Mouse (Mus musculus): ENCODE data around the gene Zfp810. TPM values are rescaled to one million over a fixed set of nuclear protein-coding genes. Genes with fewer than 3 reads are reported as not detected.
"Not testable (repeated sequence)": the region's sequence is repeated elsewhere in the genome, so short reads cannot be mapped to it uniquely, and the experiment has no call there.

Zfp810 gene
- 1 to 10 TPM; 7.1 to 8.9 TPM for total RNA-seq (2021)
- long read RNA-seq, experiment 1, transcript Zfp810-201 (8 exons, 3,238 nt): major isoform, 6 of 15 reads
- long read RNA-seq, experiment 1, partial matches to known transcripts: 1 of 15 reads
- long read RNA-seq, experiment 1, other reads (novel, unspliced or antisense): 8 of 15 reads
- long read RNA-seq, experiment 2, transcript Zfp810-201 (8 exons, 3,238 nt): major isoform, 14 of 22 reads
- long read RNA-seq, experiment 2, partial matches to known transcripts: 0 of 22 reads
- long read RNA-seq, experiment 2, other reads (novel, unspliced or antisense): 8 of 22 reads

DNA sequence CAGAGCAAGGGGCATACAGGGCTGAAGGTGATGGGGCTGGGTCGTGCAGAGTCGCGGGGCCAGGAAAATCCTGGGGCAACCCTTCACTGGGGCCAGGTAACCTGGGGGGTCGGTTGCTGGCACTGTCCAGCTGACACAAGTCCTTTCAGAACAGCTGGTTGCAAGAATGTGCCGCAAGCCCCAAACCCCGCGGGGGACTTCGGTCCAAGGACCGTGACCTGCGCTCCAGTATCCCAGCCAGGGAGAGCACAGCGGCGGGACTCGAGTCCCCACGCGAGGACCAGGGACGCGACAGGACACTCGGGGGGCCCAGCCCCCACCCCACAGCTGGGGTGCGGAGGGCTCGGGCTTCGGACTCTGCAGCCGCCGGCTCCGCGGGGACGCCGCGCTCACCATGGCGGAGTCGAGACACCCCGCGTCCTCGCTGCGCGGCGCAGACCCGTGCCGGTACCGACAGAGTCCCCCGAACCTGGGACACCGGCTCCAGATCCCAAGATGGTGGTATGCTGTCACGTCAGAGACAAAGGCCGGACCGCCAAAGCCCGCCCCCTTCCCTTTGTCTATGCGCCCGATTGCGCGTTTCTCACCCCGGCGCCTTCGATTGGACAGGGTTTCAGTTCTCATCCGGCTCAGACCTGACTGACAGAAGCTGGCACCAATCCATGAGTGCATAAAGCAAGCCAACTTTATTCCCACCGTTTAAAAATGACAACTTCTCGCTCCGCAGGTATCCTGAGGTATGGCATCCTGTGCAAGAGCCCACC, at the start of gene Zfp810:
Gene Zfp810, minus strand, starts transcription at position 493 of the 764 bp plus-strand sequence.
- peak; percentile 88 to 93 for DNase-seq
- intact Hi-C loops (cut with DNase I): no loop called here

DNA sequence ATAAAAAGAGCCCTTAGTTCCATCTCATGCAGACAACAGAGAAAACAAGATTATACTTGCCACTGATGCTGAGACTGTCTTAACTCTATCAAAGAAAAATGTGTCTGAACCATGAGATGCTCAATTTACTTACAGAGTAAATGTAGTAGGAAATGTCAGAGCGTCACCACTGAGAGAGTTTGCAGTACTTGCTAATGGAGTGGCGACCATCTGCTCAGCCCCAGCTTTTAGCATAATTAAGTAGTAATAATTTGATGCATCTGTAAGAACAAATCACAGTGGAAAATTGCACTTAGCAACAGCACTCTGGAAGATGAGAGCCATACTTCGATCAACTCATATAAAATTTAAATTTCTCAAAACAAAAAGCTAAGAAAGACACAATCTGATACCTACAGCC, 48.5 kb upstream of the Zfp810 start:
- intact Hi-C loops (cut with DNase I): no loop called here
- no peak for DNase-seq

DNA sequence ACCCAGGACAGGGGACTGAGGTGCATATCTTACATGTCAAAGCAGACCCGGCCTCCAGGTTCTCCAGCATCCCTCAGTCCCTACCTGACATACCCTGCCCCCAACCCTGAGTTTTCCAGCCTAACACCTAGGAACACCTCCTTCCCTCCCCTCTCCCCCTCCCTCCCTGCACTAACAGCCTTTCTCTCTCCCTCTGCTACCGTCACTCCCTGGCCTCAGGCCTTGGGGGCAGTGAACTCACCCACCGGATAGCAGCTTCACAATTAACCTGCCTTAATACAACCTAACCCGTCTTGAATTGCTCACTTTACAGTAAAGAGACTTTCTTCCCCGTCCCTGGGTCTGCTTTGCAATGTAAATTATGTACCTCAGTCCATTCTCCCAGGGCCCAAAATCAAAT, 46.5 kb upstream of the Zfp810 start:
- intact Hi-C loops (cut with DNase I): no loop called here
- no peak for DNase-seq

DNA sequence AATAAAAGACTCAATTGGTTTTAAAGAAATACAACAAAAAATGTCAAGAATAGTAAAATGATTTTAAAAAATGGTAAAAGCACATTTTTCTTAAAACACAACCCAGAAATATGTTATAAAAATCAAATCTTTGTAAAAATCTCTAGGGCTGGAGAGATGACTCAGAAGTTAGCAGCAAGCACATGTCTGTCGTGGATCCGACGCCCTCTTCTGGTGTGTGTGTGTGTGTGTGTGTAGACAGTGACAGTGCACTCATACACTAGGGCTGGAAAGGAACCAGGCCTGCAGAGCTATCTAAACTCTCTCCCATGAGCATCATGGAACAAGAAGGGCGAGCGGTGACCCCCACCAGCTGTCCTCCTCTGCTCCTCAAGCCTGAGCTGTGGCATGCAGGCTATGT, 46.0 kb upstream of the Zfp810 start:
- no peak for DNase-seq
- intact Hi-C loops (cut with DNase I): no loop called here

DNA sequence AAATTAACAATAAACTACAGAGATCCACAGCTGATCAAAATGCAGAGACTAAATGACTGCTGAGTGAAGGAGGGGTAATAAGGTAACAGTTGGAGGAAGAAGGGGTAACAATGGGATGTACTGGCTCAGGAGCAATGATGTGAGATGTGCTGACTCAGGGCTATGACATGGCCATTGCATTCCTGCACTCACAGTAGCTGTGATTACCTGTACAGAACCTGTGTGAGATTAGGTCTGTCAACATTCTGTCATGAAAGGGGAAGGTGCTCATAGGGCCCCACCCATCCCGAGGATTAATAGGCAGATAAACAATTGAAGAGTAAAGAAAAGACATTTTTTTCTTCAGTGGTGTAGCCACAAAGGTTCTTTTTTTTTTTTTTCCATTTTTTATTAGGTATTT, 32.9 kb upstream of the Zfp810 start:
- intact Hi-C loops (cut with DNase I): no loop called here
- DNase-seq: no peak

DNA sequence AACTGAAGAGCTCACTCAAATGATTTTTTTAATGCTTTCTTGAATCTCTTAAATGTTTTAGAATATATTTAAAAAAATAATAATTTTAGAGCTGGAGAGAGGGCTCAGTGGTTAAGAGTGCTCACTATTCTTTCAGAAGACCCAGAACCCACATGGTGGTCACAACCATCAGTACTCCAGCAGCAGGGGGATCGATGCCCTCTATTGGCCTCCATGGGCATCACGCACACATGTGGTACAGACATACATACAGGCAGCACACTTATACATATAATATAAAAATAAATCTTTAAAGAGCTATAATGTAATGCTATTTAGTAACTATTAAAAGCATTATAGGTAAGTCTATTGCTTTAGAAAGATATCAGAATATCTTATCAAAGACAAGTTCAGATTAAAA, 29.8 kb upstream of the Zfp810 start:
- no peak for DNase-seq
- intact Hi-C loops (cut with DNase I): no loop called here

DNA sequence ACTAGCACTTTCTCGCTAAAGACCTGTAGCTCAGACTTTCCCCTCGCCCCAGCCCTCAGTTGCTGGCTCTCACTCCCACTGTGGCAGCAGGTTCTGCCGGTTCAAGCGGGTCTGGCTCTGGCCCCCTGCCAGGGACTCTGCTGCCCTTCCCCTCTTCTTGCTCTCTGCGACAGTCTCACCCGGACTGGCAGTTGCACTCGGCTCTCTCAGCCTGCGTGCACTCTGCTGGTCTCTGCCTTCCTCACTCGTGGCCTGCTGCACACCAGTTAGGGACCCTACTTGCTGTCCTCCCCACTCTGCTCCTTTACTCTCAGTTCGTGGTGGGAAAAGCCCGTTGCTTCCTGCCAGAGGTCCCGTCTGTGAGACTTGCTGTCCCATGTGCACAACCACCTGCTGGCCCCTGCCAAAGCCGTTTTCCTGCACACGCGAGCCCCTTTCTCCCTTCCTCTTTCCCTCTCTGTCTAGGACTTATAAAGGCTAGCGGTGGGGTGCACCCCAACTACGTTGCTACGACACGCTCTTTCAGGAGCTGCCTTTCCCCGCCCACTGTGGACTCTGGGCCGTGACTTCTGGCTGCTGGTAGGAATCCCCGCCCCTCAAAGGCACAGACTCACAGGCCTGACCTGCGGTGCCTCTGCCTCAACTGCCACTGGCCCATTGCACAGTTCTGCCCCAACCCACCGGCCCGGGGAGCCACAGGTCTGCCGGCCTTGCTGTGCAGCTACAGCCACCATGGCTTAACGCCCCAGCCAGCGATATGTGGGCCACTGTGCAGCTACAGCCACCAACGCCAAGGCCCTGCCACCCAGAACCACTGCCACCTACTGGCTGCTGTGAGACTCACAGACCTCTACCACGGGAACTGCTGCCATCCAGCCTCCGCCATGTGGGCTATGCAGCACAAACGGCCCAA, 20.3 kb upstream of the Zfp810 start:
- intact Hi-C loops (cut with DNase I): loop anchor here (5.0 kb wide), 1 partner anchor 105 kb away; no protein-coding TSS in a partner anchor

DNA sequence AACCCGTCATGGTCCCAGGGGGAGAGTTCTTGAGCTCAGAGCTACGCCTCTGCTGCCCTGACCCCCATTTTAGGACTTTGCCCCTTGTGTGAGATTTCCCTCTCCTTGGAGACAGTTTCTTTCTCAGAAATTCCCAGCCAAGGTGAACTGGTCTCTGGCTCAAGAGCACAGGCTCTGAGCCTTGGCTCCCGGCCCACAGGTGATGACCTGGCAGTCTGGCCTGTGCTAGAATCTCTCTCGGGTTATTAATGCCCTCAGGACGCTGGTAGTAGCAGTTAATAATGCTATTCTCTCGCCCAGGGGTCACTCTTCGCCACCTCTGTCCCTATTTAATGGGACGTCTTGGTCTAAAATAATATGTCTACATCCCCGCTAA, 19.6 kb upstream of the Zfp810 start:
- intact Hi-C loops (cut with DNase I): loop anchor here (5.0 kb wide), 1 partner anchor 105 kb away; no protein-coding TSS in a partner anchor

More for the DNA sequence above, 20.3 kb upstream of the Zfp810 start:
- DNase-seq: peak; percentile 86 to 90

DNA sequence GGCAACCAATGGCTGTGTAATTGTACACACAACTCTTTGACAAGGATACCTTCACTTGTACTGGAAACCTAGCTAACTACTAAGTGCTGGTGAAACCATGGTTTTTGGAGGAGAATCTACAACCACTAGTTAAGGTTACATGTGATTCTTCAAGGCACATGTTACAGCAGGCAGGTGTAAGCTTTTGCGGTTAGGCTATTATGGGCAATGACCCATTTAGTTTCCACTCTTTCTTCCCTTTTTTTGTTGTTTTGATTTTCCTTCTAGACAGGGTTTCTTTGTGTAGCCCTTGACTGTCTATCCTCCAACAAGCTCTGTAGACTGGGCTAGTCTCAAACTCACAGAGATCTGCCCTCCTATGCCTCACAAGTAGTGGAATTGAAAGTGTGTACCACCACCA, 17.1 kb upstream of the Zfp810 start:
- DNase-seq: no peak
- intact Hi-C loops (cut with DNase I): no loop called here

More for the DNA sequence above, 19.6 kb upstream of the Zfp810 start:
- peak; percentile 25 to 43 for DNase-seq

DNA sequence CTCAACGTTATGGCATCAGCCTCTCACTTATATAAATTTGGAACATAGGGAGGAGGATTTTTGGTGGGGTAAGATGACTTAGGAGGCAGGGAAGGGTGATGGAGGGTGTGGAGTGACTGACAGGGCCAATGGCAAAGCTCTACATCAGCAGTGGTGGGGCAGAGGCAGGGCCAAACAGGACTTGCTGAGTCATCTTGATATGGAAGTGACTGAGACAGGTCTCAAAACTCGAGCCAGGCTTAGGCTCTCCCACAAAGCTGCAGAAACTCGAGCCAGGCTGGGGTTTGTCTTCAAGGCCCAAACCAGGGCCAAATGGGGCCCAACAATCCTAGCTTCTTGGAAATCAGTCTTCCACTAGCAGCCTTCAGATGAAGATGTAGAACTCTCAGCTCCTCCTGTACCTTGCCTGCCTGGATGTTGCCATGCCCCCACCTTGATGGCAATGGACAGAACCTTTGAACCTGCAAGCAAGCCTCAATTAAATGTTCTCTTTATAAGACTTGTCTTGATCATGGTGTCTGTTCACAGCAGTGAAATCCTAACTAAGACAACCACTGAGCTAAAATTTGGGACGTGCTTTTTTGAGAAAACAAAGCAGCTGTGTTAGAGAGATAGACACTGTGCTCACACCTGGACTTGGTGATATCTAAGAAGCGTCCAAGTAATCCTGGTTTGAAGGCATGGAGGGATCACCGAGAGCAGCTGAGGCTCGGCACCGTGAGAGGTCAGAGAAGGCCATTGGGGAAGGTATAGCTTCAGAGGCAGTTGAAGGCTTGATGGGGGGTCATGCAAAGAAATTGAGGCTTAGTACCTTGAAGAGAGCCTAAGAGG, 15.1 kb upstream of the Zfp810 start:
- DNase-seq: no peak
- intact Hi-C loops (cut with DNase I): no loop called here

DNA sequence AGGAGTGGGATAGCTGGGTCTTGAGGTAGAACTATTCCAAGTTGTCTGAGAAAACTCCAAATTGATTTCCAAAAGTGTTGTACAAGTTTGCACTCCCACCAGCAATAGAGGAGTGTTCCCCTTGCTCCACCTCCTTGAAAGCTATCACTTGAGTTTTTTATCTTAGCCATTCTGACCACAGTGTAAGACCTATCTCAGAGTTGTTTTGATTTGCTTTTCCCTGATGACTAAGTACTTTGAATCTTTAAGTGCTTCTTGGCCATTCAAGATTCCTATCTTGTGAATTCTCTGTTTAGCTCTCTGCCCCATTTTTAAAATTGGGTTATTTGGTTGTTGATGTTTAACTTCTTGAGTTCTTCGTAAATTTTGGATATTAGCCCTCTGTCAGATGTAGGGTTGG, 11.7 kb upstream of the Zfp810 start:
- intact Hi-C loops (cut with DNase I): no loop called here
- DNase-seq: no peak

DNA sequence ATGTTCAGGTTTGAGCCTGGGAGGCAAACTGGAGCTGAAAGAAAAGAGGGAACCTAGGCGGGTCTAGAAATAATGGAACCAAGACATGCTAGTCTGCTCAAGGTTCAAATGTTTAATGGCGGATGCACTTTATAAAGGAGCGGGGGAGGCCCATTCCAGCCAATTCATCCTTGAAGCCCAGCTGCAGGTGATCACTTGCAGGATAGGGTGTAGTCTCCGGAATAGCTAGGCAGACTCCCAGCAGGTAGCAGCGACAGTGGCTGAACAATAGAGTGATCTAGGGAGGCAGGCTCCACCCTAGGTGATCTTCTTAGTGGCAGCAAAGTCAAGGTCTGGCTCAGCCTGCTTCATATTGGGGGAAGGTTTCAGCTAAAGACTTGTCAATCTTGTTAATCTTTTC, 8.6 kb upstream of the Zfp810 start:
- intact Hi-C loops (cut with DNase I); DNase-seq: not testable (repeated sequence)

DNA sequence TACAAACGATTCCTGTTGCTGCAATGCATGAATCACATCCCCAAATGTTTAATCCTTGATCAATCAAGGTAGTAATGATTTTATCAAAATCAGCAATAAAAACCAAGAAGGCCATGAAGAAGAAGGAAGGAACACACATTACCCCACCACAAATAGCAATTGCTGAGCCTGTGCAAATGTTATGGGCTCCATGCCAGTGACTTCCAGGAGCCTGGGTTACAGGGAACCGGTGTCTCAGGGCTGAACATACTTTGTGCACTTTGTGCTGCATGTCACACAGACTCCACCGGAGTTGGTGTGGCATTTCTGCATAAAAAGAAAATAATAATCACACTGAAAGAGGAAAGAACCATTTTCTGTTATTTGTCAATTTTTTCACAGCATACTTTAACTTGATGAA, 6.6 kb upstream of the Zfp810 start:
- intact Hi-C loops (cut with DNase I): no loop called here
- no peak for DNase-seq

DNA sequence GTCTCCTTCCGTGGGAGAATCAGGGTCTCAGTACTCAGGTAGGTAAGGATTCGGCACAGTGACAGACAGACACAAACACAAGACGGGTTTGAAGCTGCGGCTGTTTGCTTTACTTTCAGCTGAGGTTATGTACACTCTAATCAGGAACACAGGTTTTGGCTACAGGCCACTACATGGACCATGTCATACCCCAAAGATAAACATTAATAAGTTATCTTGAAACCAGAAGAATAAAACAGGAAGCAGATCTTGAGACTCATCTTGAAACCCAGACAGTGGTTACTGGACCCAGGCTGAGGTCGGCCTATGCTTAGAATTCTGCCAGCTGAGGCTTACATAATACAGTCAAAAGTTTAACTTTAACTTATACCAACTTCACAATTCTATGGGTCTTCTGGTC, 5.8 kb upstream of the Zfp810 start:
- no peak for DNase-seq
- intact Hi-C loops (cut with DNase I): no loop called here

DNA sequence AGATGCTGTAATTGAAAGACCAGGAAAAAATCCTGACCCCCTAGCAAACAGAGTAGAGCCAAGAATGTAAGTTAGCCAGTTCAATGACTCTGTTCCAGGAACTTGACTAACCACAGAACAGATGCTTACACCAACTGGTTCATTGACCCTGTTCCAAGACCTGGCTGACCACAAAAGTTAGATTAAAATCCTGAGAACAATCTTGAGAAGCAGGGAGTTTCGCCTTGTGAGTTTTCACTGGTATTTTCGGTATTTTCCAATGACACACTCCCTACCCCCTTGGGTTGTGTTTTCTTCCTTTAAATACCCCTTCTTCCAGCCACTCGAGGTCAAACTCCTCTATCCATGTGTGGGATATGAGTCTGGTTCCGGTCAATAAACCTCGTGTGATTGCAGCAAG, 2.2 kb upstream of the Zfp810 start:
- no peak for DNase-seq
- intact Hi-C loops (cut with DNase I): no loop called here

DNA sequence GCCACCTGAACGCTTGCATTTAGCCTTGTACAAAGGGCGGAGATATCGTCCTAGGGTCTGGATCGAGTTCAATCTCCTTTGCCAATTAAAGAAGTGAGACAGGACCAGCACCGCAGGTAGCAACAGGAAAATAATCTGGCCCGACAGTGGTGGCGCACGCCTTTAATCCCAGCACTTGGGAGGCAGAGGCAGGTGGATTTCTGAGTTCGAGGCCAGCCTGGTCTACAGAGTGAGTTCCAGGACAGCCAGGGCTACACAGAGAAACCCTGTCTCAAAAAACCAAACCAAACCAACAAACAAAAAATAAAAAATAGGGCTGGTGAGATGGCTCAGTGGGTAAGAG, 443 bp upstream of the Zfp810 start:
- intact Hi-C loops (cut with DNase I); DNase-seq: not testable (repeated sequence)

DNA sequence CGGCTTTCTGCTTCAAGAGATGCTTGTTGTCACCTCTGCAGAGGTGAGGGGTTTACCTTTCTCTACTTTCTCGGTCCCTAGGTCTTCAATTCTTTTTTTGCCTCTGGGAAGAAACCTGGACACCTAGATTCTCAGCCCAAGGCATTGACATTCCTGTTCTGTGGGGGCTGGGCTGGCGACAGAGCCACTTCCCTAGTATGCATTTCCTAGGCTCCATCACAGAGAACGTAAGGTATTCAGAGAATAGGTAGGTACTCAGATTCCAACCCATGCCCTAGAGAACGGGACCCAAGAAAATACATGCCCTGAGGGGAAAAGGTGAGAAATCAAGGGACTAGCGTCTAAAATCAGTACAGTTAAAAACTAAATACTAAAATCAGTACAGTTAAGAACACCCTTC, 722 bp downstream of the Zfp810 start:
- DNase-seq: no peak
- intact Hi-C loops (cut with DNase I): no loop called here

DNA sequence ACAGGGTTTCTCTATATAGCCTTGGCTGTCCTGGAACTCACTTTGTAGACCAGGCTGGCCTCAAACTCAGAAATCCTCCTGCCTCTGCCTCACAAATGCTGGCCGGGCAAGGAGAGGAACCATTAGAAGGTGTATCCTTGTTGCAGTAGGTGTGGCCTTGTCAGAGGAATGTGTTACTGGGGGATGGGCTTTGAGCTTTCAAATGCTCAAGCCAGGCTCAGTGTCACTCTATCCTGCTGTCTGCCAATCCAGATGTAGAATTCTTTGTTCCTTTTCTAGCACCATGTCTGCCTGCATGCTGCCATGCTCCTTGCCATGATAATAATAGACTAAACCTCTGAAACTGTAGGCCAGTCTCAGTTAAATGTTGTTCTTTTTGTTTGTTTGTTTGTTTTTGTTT, 5.2 kb downstream of the Zfp810 start:
- intact Hi-C loops (cut with DNase I): no loop called here
- no peak for DNase-seq

DNA sequence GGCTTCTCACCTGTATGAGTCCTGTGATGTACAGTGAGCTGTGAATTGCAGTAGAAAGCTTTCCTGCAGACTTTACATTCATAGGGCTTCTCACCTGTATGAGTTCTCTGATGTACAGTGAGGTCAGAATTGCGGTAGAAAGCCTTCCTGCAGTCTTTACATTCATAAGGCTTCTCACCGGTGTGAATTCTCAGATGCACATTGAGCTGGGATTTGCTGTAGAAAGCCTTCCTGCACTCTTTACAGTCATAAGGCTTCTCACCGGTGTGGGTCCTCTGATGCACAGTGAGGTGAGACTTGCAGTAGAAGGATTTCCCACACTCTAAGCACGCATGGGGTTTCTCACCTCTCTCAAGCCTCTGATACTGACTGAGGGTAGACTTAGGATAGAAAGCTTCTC, 28.7 kb downstream of the Zfp810 start:
- intact Hi-C loops (cut with DNase I): no loop called here
- no peak for DNase-seq

DNA sequence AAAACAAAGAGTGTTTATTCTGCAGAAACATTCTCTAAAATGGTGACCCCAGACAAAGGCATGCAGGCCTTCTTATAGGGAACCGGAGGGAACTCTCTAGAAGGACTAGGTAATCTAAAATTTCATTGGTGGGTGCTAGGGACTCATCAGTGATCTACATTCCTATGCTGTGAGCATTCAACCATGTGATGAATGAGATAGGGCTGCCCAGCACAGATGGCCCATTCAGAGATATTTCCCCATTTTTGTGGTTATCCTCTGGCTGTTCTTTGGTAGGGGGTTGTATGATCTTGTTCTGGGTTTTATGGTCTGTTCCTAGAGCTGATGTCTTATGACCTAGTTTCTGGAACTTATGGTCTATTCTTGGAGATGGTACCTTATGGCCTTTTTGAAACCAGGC, 38.6 kb downstream of the Zfp810 start:
- intact Hi-C loops (cut with DNase I): no loop called here

More for the DNA sequence above, 38.6 kb downstream of the Zfp810 start:
- DNase-seq: no peak

All from heart, postnatal 14 days (tissue).